Mouse (Mus musculus): ENCODE results near the gene Gtf3c5.

Gene Gtf3c5

DNA sequence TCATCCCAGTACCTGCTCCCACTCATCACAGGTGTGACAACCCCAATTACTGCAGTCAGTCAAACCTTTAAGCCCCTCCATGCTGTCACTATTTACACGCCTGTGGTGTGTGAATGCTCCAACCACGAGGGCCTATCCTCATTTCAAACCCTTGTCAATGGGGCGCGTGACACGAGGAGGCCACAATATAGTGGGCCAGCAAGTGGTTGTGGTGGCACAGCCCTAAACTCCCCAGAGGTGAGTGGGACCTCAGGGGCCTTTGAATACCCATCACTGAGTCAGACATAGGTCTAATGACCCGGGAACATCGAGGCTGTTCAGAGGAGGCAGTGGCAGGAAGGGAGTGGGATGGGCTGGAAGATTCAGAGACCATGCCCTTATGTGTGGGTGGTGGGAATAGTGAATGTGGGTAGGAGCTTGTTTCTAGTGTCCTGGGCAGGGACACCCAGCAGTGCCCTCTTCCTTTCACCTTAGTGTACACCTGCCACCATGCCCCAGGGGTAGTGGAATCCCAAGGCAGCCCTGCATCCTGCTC is 49.6 kb downstream of the Gtf3c5 start:
- DNase-seq = peak; percentile 77

- DNase-seq = peak; percentile 93
These were observed 50.4 kb downstream of the Gtf3c5 start for GRCm38 (mm10) chr2:28532938-28533771.

GRCm38 (mm10) chr2:28530311-28530710 is 53.2 kb downstream of the Gtf3c5 start:
- DNase-seq = no peak

- no peak for DNase-seq
These were observed 53.7 kb downstream of the Gtf3c5 start for GRCm38 (mm10) chr2:28529856-28530255.

DNA sequence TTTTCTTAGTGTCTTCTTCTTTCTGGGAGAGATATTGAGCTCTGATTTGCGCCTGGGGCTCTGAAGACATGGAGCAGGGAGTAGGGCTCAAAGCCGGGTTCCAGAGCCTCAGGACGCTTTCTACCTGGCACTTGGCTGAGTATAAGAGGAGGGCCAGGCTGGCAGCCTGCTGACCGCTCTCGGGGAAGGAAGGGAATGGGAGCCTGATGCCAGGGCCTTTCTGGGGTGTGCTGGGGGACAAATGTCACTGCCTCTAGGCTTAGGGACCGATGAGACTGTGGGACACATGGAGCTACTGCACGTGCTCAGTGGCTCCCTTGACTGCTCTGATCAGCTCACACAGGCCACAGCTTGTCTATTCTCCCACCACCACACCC is 55.2 kb downstream of the Gtf3c5 start:
- peak; percentile 68 for DNase-seq

- DNase-seq = peak; percentile 69
These were observed 55.9 kb downstream of the Gtf3c5 start for GRCm38 (mm10) chr2:28527436-28528353.

GRCm38 (mm10) chr2:28525943-28526876 is 57.3 kb downstream of the Gtf3c5 start:
- peak; percentile 60 for DNase-seq

DNA sequence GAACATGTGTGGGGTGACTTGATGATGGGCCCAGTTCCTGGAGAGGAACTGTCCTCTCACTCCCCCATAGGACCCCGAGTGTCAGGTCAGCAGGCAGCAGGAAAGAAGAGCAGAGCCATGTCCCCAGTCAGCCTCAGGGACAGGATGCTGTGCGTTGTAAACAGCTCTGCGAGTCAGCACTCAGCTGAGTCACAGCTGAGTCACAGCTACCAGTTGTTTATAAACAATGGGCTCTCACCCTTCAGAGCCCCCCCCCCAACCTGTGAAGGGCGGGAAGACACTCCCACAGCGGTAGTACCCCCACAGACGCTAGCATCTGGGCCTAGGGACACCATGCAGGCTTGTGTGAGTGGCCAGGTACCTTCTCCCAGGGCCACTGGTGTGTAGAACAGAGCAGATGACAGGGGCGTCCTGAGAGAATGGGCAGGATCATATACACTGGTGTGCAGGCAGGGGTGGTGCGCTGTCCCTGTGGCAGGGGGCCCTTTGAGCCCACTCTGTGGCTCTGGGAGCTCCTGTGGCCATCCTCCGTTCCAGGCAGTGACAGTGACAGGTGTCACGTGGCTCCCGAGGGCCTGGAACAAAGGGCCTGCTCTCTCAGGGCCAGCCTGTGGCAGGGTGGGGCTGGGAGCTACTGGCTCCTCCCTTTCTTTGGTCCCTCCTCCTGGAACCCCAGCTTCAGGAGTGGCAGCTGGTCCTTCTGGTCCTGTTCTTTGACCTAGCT is 58.2 kb downstream of the Gtf3c5 start:
- peak; percentile 84 for DNase-seq

DNA sequence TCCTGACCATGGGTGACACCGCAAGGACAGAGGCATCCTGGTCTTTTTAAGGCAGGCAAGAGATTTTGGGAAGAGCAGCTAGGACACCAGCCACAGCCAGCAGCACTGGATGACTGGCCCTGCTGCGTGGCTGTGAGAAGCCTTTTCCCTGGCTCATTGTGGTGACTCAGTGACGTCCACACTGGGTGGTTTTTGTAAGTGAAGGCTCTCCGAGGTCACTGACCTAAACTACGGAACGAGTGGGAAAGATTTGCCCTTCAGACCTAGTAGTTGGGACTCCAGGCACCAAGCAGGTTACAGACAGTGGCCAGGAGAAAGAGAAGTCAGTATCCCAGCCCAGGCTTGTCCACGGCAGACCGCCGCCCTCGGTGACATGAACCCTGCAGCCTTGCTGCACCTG is 59.1 kb downstream of the Gtf3c5 start:
- DNase-seq = peak; percentile 38

GRCm38 (mm10) chr2:28523643-28524117 is 59.9 kb downstream of the Gtf3c5 start:
- peak; percentile 88 for DNase-seq

- DNase-seq = peak; percentile 80
These were observed 61.4 kb downstream of the Gtf3c5 start for GRCm38 (mm10) chr2:28522166-28522565.

DNA sequence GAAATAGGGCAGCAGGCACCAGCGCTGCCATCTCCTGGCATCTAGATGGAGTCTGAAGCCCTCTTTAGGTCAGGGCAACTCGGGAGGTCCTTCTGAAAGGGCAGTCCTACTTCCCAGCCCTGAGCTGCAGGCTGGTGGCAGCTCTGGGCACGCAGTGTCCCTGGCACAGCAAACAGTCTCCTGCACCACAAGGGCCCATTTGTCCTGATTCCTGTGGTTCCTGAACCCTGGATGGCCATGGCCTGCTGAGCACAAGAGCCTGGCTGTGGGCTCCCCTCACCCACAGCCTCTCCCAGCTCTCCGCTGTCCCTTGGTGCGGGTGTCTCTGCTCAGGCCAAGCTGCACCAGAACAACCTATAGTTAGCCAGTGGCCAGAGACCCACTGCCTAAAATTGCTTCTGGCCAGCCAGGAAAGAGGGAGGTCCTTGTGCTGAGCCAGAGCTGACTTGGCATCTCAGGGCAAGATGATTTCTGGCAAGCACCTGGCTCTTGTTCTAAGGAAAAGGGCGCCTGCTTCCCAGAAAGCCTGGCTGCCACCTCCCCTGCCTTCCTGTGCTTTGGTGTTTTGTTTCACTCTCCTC is 61.9 kb downstream of the Gtf3c5 start:
- DNase-seq = peak; percentile 83

GRCm38 (mm10) chr2:28520581-28520980 is 63.0 kb downstream of the Gtf3c5 start:
- DNase-seq = peak; percentile 82

GRCm38 (mm10) chr2:28518231-28518630 is 65.3 kb downstream of the Gtf3c5 start:
- DNase-seq = peak; percentile 24

GRCm38 (mm10) chr2:28517206-28517909 is 66.2 kb downstream of the Gtf3c5 start:
- DNase-seq = peak; percentile 76

Data from cerebellum, adult 9-11 months (tissue).